Mouse (Mus musculus) small intestine, adult 2 months (tissue): ENCODE results near the gene Snapc3. TPM values are rescaled to one million over a fixed set of nuclear protein-coding genes. Genes with fewer than 3 reads are reported as not detected.

Experiments used
- H3K27ac ChIP-seq: fragments of 200-500 bp; 2 replicates; pipeline ENCODE4 v1.5.1; 2012; ENCODE audit warnings: low read depth, low read length, control low read depth, inconsistent platforms; ENCODE audit not compliant: insufficient read depth
- H3K27me3 ChIP-seq: fragments of 200-500 bp; 2 replicates; pipeline ENCODE4 v1.6.1; 2012; ENCODE audit warnings: mild to moderate bottlenecking, moderate library complexity, low read length, inconsistent platforms; ENCODE audit not compliant: control insufficient read depth, insufficient read depth
- H3K36me3 ChIP-seq: fragments of 200-500 bp; 2 replicates; pipeline ENCODE4 v1.6.1; 2012; ENCODE audit warnings: mild to moderate bottlenecking, low read length, control low read depth, inconsistent platforms; ENCODE audit not compliant: control insufficient read depth, insufficient read depth
- H3K4me1 ChIP-seq: fragments of 200-500 bp; 2 replicates; pipeline ENCODE4 v1.6.1; 2012; ENCODE audit warnings: low read length, inconsistent platforms, mixed read lengths; ENCODE audit not compliant: control insufficient read depth, insufficient read depth, insufficient read length
- H3K4me3 ChIP-seq: fragments of 200-500 bp; 2 replicates; pipeline ENCODE4 v1.5.1; 2012; ENCODE audit warnings: low read depth, mild to moderate bottlenecking, control low read depth, inconsistent platforms, low read length, moderate library complexity
- CTCF ChIP-seq: fragments of 200-500 bp; IDR thresholded peaks from 2 replicates; pipeline ENCODE4 v1.5.1; 2012; ENCODE audit warnings: low read depth, mild to moderate bottlenecking, control low read depth, inconsistent platforms, low read length, moderate library complexity, mixed read lengths; ENCODE audit not compliant: insufficient replicate concordance, insufficient read length; ENCODE audit errors: extremely low read depth
- POLR2A ChIP-seq: fragments of 200-500 bp; IDR thresholded peaks from 2 replicates; pipeline ENCODE4 v1.6.1; 2012; ENCODE audit warnings: low read depth, mild to moderate bottlenecking, control low read depth, inconsistent platforms, low read length, moderate library complexity
- WGBS: fragments of 180-500 bp; shearing (Covaris S2); methylation state at CpG from one replicate; pipeline ENCODE4 v1.1.7; 2018; 5-methylcytosine and 5-hydroxymethylcytosine counted together
- polyA plus RNA-seq: library from polyadenylated mRNA; depleted of rRNA; stranded (reverse); fragments of >200 nt; gene quantifications from 2 replicates; pipeline ENCODE4 v1.2.3, GENCODE M21; 2012; rRNA removed

The Snapc3 gene
- polyA plus RNA-seq: 5.6 and 11.3 TPM in 2 replicates

GRCm38 (mm10) chr4:83417160-83417819, at the start of gene Snapc3:
Snapc3 (plus strand) TSS chr4:83417724.
- peak within 1 kb of the TSS; percentile 91 for H3K27ac ChIP-seq

GRCm38 (mm10) chr4:83373381-83373780, 44.1 kb upstream of the Snapc3 start:
- Histone ChIP-seq H3K36me3 (no peaks in the 10 kb centered on the region), H3K4me3 (no peak overlapping the region), H3K27me3 (no peaks in the 10 kb centered on the region), H3K4me1 (no peaks in the 10 kb centered on the region), H3K27ac (no peak overlapping the region)
- 72% methylated on average over 4 of the region's 4 CpGs for WGBS
- TF ChIP-seq POLR2A (no peak), CTCF (no peak)

More at GRCm38 (mm10) chr4:83417160-83417819, at the start of gene Snapc3:
- Histone ChIP-seq H3K36me3 (no peaks in the 10 kb centered on the region), H3K4me3 (peak within 1 kb of the TSS; percentile 82), H3K27me3 (no peaks in the 10 kb centered on the region), H3K4me1 (peaks cover 3% of the 10 kb centered on the region; the same call in 1 of the 2 replicates)
- under 1% methylated on average over 41 of the region's 41 CpGs for WGBS
- TF ChIP-seq POLR2A (peak; percentile 69), CTCF (no peak)

GRCm38 (mm10) chr4:83375650-83376049, 41.9 kb upstream of the Snapc3 start:
- WGBS: 81% methylated on average over 6 of the region's 6 CpGs
- no peak overlapping the region for H3K27ac ChIP-seq
- no peaks in the 10 kb centered on the region for H3K36me3 ChIP-seq
- no peak overlapping the region for H3K4me3 ChIP-seq
- peaks cover 5% of the 10 kb centered on the region; the same call in 1 of the 2 replicates for H3K4me1 ChIP-seq
- no peaks in the 10 kb centered on the region for H3K27me3 ChIP-seq
- TF ChIP-seq CTCF (no peak), POLR2A (no peak)

GRCm38 (mm10) chr4:83376461-83377015, 41.0 kb upstream of the Snapc3 start:
- peaks cover 5% of the 10 kb centered on the region; the same call in 1 of the 2 replicates for H3K4me1 ChIP-seq
- no peaks in the 10 kb centered on the region for H3K36me3 ChIP-seq
- WGBS: 63% methylated on average over 7 of the region's 7 CpGs
- no peak overlapping the region for H3K27ac ChIP-seq
- no peak for TF ChIP-seq CTCF
- TF ChIP-seq POLR2A: no peak
- H3K27me3 ChIP-seq: no peaks in the 10 kb centered on the region
- no peak overlapping the region for H3K4me3 ChIP-seq

- Histone ChIP-seq H3K36me3 (no peaks in the 10 kb centered on the region), H3K4me3 (no peak overlapping the region), H3K27me3 (no peaks in the 10 kb centered on the region), H3K4me1 (peaks cover 5% of the 10 kb centered on the region; the same call in 1 of the 2 replicates), H3K27ac (no peak overlapping the region)
- TF ChIP-seq CTCF (no peak), POLR2A (no peak)
Observed at GRCm38 (mm10) chr4:83379036-83379435, 38.5 kb upstream of the Snapc3 start.

- Histone ChIP-seq H3K36me3 (no peaks in the 10 kb centered on the region), H3K27ac (no peak overlapping the region)
- WGBS: 91% methylated on average over 6 of the region's 6 CpGs
Observed at GRCm38 (mm10) chr4:83379746-83380145, 37.8 kb upstream of the Snapc3 start.

GRCm38 (mm10) chr4:83380266-83380665, 37.3 kb upstream of the Snapc3 start:
- TF ChIP-seq CTCF: no peak
- WGBS: 65% methylated on average over 4 of the region's 4 CpGs
- H3K36me3 ChIP-seq: no peaks in the 10 kb centered on the region
- H3K27me3 ChIP-seq: no peaks in the 10 kb centered on the region
- peaks cover 5% of the 10 kb centered on the region; the same call in 1 of the 2 replicates for H3K4me1 ChIP-seq
- no peak overlapping the region for H3K4me3 ChIP-seq
- no peak overlapping the region for H3K27ac ChIP-seq

More at GRCm38 (mm10) chr4:83379746-83380145, 37.8 kb upstream of the Snapc3 start:
- H3K27me3 ChIP-seq: no peaks in the 10 kb centered on the region
- TF ChIP-seq CTCF (no peak), POLR2A (no peak)
- H3K4me1 ChIP-seq: peaks cover 5% of the 10 kb centered on the region; the same call in 1 of the 2 replicates
- H3K4me3 ChIP-seq: no peak overlapping the region
